Mouse (Mus musculus): ENCODE results near the gene Nsun6.
A peak's percentile ranks its signal among the peaks of the same experiment; 100 is the strongest.

The Nsun6 gene

DNA sequence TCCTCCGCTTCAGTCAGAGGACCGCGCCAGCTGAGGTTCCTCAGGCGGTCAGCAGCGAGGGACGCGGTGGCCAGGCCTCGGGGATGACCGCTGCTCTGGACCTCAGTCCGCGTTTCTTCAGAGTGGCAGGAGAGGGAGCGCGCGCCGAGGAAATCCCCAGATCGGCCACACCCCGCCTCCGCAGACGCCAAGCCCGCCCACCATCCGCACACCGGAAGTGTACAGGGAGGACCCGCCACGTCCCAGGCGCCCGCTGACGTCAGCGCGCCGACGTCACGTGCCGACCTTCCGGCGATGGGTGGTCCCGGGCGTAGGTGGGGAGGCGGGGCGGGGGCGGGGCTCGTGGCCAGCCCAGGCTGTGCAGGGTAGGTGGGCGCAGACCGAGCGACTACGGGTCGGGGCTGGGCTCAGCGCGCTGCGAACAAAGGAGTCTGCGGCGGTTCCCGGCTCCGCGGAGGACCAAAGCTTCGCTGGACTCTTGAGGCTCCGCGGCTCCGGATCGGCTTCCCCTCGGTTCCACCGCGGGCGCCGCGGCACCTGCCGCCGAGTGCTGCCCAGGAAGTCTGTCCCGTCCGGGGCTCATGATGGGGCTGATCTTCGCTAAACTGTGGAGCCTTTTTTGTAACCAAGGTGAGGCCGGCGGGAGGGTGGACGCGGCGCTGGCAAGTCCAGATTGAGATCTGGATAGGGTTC lies at the start of gene Nsun6:
Gene Nsun6 (minus strand): TSS at position 125 of the 693 bp plus-strand sequence.
- peak; percentile 96 for DNase-seq (ENCODE audit: low spot score)

GRCm38 (mm10) chr2:15104386-15104785 lies 49.5 kb upstream of the Nsun6 start:
- DNase-seq (ENCODE audit: low spot score), result no peak

DNA sequence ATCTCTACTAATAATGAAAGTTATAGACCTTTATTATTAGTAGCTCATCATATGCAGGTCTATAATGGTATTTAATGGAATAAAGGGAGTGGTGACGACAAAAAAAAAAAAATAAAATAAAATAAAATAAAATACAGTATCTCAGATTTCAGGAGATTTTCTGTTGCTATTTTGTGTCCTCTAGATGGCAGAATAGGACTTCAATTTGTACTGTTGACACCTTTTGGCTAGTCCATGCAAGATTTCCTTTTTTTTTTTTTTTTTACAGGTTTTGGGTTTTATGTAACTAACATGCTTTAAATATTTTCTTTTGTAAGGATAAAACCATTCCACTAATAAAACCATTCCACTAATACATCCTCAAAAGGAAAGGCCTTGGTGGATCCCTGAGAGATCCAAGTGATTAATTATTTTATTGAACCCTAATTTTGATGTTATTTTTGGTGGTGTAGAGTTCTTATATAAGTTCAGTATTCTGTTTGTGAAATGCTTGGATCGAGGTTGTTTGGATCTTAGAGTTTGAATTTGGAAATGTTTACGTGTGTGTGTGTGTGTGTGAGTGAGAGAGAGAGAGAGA lies 41.7 kb upstream of the Nsun6 start:
- DNase-seq (ENCODE audit: low spot score), result peak; percentile 38

DNA sequence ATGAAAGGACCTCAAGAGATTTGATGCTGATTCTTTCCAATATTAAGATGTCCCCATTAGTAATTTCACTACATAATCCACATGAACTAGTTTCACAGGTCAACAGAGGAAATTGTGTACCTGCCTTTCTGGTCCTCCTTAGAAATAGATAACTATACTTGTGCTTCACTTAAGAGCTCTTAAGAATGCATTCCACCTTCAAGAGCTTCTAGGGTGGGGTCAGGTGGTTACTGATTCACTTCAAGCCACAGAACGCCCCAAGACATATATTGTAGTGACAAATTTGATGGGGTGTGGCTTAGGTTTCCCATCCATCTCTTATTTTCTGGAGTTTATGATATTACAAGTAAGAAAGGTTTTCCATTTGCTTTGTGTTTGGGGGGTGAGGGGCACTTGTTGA lies 32.4 kb upstream of the Nsun6 start:
- DNase-seq (ENCODE audit: low spot score), result no peak

DNA sequence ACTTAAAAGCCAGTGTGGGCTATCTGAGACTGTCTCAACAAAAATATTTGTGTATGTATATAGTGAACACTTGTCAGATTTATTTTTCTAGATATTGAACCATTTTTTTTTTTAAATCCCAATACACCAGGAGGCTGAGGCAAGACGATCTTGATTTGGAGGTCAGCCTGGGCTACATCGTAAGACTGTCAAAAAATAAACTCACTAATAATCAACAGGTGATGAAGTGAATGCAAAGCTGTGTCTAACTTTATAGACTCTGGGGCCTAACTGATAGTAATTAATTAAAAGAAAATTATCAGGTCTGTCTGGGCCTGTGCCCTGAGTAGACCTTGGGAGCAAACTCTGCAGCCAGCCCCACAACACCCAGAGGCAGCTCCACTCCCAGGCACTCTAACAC lies 28.8 kb upstream of the Nsun6 start:
- no peak for DNase-seq (ENCODE audit: low spot score)

DNA sequence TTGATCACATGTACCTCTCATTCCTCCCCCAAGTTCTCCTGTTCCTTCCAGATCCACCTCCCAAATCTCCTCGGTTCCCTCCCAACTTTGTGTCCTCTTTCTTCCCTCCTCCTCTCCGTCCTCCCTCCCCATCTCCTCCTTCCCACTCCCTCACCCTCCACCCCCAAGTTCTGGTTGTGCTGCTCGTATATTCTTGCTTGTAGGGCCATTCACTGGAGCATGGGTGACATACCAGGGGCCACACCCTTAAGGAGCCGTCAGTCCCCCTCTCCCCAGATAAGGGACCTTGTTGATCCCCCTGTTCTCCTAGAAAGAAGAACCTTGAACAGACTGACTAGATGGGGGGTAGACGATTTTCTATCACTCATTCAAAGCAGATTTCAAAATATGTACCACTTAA lies 12.2 kb upstream of the Nsun6 start:
- no peak for DNase-seq (ENCODE audit: low spot score)

DNA sequence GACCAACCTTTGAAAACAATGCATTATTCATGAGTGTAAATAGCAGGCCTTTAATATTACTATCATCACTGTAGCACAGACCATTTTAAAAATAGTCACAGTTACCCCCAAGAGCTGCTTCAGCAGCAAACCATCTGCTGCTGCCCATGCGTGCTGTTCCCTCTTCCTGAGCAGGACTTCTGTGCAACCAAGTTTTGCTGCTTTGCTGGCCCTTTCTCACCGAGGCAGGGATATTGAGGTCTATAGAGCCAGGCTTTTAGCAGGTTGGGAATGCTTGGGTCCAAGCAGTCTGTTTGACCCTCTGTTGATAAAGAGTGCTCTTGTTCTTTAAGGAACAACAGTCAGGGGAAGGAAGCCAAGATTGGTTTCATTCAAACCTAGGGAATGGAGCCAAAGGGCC lies 10.6 kb upstream of the Nsun6 start:
- DNase-seq (ENCODE audit: low spot score), result no peak

- no peak for DNase-seq (ENCODE audit: low spot score)
Observed at GRCm38 (mm10) chr2:15064380-15065269, 9.8 kb upstream of the Nsun6 start.

- DNase-seq (ENCODE audit: low spot score), result peak; percentile 51
Observed at GRCm38 (mm10) chr2:15063815-15064214, 8.9 kb upstream of the Nsun6 start.

- DNase-seq (ENCODE audit: low spot score), result no peak
Observed at GRCm38 (mm10) chr2:15060856-15061255, 6.0 kb upstream of the Nsun6 start.

GRCm38 (mm10) chr2:15058227-15058626 lies 3.4 kb upstream of the Nsun6 start:
- DNase-seq (ENCODE audit: low spot score), result no peak

DNA sequence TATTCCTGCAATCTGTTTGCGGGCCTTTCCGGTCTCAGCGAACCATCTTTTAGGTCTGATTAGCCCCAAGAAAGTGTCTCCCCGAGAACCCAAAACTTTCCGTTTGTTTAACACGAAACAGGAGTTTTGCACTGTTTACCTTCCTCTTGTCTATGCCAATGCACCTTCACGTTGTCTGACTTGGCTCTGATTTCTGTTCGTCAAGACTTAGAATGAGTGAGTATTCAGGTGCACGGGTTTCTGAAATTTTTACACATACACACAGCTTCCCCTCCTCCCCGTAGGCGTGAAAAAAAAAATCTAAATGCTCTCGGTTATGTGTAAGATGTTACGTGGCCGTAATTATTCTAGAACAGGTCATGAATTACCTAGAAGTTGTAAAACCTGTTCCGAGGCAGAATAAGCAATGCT lies 877 bp upstream of the Nsun6 start:
- peak; percentile 51 for DNase-seq (ENCODE audit: low spot score)

DNA sequence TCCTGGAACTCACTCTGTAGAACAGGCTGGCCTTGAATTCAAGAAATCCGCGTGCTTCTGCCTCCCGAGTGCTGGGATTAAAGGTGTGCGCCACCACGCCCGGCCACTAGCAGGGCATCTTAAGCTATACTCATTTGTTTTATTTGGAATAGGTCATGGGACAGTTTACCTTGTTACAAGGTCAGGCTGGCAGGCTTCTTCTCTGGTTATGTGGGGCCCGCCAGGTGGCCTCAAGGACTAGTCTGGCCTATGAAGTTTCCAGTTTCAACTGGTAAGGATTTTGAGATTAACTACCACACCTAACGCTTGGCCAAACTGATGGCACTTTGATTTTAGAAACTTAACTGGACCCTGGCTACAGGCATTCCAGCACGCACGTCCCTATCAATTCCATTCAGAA lies 373 bp downstream of the Nsun6 start:
- no peak for DNase-seq (ENCODE audit: low spot score)

- peak; percentile 95 for DNase-seq (ENCODE audit: low spot score)
Observed at GRCm38 (mm10) chr2:15049117-15049873, 5.6 kb downstream of the Nsun6 start, which contains the start of gene Arl5b. Gene Arl5b (plus strand): TSS chr2:15049395.

DNA sequence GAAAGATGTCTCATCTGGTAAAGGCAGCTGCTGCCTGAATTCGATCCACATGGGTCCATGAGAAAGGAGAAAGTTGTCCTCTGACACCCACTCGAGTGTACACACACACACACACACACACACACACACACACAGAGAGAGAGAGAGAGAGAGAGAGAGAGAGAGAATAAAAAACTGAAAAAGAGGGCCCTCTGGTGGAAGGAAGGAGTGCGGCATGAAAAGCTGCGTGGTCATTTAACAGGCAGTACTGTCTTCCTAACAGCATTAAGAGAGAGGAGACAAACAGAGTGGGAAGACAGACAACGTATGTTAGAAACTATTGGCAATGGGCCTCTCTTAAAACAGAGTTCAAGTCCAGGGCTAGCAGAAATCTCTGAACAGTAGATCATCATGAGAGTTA lies 14.5 kb downstream of the Nsun6 start:
- peak; percentile 41 for DNase-seq (ENCODE audit: low spot score)

GRCm38 (mm10) chr2:15038705-15039104 lies 16.2 kb downstream of the Nsun6 start:
- no peak for DNase-seq (ENCODE audit: low spot score)

DNA sequence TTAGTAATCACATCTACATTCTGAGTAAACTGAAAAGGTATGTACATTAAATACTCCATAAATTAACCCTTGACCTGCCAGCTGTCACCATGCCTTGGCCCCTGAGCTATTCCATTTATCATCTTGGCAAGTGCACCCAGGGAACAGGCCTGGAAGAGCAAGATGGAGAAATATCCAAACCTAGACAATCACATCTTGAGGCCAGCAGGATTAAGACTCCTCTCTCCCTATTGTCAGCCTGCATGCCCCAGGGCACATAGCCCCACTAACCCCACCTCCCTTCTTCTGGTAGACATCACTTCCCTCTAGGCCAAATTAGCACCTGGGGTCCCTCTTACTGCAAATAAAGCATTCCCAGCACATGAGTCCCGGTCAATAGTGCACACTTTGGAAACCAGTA lies 27.1 kb downstream of the Nsun6 start:
- peak; percentile 7 for DNase-seq (ENCODE audit: low spot score)

- no peak for DNase-seq (ENCODE audit: low spot score)
Observed at GRCm38 (mm10) chr2:15026817-15027216, 28.1 kb downstream of the Nsun6 start.

DNA sequence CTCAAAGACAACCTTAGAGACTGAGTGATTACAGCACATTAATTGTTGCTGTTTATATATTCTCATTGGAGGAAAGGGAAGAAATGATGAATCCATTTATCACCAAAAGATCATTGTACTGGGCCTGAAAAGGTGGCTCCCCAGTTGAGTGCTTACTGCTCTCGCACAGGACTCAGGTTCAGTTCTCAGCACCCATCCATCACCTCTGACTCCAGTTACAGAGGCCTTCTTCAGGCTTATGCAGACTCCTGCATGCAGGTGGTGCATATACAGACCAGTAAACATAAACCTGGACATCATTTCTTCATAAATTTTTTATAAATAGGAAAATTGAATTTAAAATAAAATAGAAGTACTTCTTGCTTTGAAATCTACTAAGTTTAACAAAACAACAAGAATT lies 46.8 kb downstream of the Nsun6 start:
- DNase-seq (ENCODE audit: low spot score), result no peak

DNA sequence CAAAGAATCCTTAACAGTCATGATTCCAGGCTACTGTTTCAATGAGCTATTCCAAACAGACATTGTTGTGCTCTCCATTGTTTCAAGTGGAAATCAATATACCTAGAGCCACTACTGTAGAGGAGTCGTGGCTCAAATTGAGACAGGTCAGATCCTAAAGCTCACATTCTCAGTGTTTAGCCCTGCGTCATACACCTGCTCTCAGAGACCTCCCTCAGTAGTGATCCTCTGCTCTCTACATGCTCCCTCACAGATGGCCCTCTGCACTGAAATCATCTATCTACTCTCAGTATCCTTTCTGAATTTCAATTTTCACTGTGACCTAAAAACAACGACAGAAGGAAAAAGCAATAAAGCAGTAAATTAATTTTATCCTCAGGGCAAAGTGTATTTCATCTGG lies 47.3 kb downstream of the Nsun6 start:
- no peak for DNase-seq (ENCODE audit: low spot score)

DNA sequence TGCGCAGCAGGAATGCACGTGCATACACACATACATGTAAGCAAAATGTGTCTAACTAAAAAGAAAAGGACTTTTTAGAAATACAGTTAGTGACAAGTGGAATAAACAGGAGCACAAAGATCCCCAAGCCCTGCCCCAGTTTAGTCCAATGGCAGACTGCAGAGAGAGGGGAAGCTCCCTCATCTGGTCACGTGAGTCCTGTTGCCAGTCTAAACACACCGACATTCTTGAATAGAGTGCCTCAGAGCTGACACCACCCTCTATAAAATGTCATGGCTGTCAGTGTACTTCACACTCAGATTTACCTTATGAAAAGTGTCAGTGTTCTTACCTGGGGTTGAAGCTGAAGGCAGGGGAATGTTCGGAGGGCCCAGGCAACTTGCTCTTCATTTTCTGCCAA lies 57.0 kb downstream of the Nsun6 start:
- DNase-seq (ENCODE audit: low spot score), result no peak

DNA sequence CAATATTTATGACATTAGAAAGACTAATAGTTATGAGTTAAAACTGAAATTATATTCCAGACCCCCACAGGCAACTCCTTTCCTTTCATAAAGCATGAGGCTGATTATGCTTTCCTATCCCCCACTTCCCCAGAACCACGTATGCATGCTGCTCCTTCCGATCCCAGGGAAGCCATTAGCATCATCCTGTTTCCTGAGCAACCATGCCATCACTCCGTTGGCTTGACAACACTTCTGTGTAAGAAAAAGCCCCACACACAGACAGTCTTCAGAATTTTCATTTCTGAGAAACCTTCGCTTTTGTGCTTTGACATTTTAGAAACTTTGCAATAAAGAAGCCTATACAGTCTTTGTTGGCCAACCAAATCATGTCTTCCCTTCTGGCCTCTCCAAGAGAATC lies 58.8 kb downstream of the Nsun6 start:
- DNase-seq (ENCODE audit: low spot score), result no peak

Data from embryo, embryonic 10.5 days (tissue).